Mouse (Mus musculus) midbrain, embryonic 16.5 days (tissue): ENCODE data around the gene Alx3. TPM values are rescaled to one million over a fixed set of nuclear protein-coding genes. Genes with fewer than 3 reads are reported as not detected.
"Not testable (repeated sequence)": the region's sequence is repeated elsewhere in the genome, so short reads cannot be mapped to it uniquely, and the experiment has no call there.

ENCODE experiments used
- ATAC-seq: fragments of 200-750 bp; cut with Nextera tagmentation; 2 replicates; pipeline ENCODE4 v1.8.0; 2017; ENCODE audit warnings: moderate TSS enrichment
- H3K27ac ChIP-seq: fragments of 300-500 bp; sonication (generic); 2 replicates; pipeline ENCODE4 v1.5.1; 2014; ENCODE audit warnings: mild to moderate bottlenecking, low read length, mixed read lengths
- H3K27me3 ChIP-seq: fragments of 300-500 bp; sonication (generic); 2 replicates; pipeline ENCODE4 v1.6.1; 2014; ENCODE audit warnings: low read depth, low read length, mixed read lengths; ENCODE audit not compliant: control insufficient read depth, insufficient read depth
- H3K36me3 ChIP-seq: fragments of 300-500 bp; sonication (generic); 2 replicates; pipeline ENCODE4 v1.6.1; 2014; ENCODE audit warnings: mild to moderate bottlenecking, low read length, moderate library complexity, mixed read lengths; ENCODE audit not compliant: control insufficient read depth, insufficient read depth
- H3K4me1 ChIP-seq: fragments of 300-500 bp; sonication (generic); 2 replicates; pipeline ENCODE4 v1.6.1; 2014; ENCODE audit warnings: mild to moderate bottlenecking, low read length, mixed read lengths; ENCODE audit not compliant: control insufficient read depth, insufficient read depth
- H3K4me2 ChIP-seq: fragments of 300-500 bp; sonication (generic); 2 replicates; pipeline ENCODE4 v1.6.1; 2014; ENCODE audit warnings: mild to moderate bottlenecking, low read length, mixed read lengths
- H3K4me3 ChIP-seq: fragments of 300-500 bp; sonication (generic); 2 replicates; pipeline ENCODE4 v1.5.1; 2014; ENCODE audit warnings: low read depth, mild to moderate bottlenecking, low read length, moderate library complexity, mixed read lengths
- H3K9ac ChIP-seq: fragments of 300-500 bp; sonication (generic); 2 replicates; pipeline ENCODE4 v1.6.1; 2014; ENCODE audit warnings: low read depth, low read length, mixed read lengths
- H3K9me3 ChIP-seq: fragments of 300-500 bp; sonication (generic); replicated peaks from 2 replicates; pipeline ENCODE4 v1.6.1; 2014; ENCODE audit warnings: mild to moderate bottlenecking, low read length, mixed read lengths; ENCODE audit not compliant: control insufficient read depth, poor library complexity, severe bottlenecking
- WGBS: fragments of 180-500 bp; shearing (Covaris S2); extraction: QIAGEN DNeasy Blood & Tissue Kit; methylation state at CpG from one replicate; pipeline ENCODE4 v1.1.7; 2014; 5-methylcytosine and 5-hydroxymethylcytosine counted together
- polyA plus RNA-seq: library from polyadenylated mRNA; unstranded; fragments of >200 nt; fragmentation: Nextera tagmentation; extraction: Ambion mirVana; gene quantifications from 2 replicates; pipeline ENCODE4 v1.2.1, GENCODE M21; 2015

The Alx3 gene
- polyA plus RNA-seq, 1 experiment from 2014 or later = 1.5 TPM

DNA sequence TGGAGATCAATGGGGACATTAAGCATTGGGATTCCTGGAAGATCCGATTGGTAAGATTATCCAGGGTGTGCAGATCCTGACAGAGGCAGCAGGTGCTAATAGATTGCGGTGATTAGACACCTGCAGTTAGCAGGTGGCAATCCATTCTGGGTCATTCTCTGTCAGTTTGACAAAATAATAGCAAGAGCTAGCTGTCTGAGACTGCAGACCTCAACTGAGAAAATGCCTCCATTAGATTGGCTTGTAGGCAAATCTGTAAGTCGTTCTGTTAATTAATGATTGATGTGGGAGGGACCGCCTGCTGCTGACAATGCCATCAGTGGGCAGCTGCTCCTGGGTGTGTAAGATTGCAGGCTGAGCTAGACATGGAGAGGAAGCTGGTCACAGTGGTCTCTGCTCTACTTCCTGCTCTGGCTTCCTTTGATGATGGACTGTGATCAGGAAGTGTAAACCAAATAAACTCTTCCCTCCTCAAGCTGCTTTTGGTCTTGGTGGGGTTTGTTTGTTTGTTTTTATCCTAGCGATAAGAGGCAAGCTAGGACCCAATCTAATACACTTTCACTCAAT is 42.9 kb downstream of the Alx3 start:
- ATAC-seq = no peak
- H3K27me3 ChIP-seq = no peaks in the 10 kb centered on the region
- H3K4me2 ChIP-seq = no peak overlapping the region
- H3K9me3 ChIP-seq = no peaks in the 10 kb centered on the region
- H3K36me3 ChIP-seq = no peaks in the 10 kb centered on the region
- no peaks in the 10 kb centered on the region for H3K4me1 ChIP-seq
- H3K9ac ChIP-seq = no peak overlapping the region
- H3K4me3 ChIP-seq = no peak overlapping the region
- WGBS = 72% methylated on average over 5 of the region's 5 CpGs
- H3K27ac ChIP-seq = no peak overlapping the region

DNA sequence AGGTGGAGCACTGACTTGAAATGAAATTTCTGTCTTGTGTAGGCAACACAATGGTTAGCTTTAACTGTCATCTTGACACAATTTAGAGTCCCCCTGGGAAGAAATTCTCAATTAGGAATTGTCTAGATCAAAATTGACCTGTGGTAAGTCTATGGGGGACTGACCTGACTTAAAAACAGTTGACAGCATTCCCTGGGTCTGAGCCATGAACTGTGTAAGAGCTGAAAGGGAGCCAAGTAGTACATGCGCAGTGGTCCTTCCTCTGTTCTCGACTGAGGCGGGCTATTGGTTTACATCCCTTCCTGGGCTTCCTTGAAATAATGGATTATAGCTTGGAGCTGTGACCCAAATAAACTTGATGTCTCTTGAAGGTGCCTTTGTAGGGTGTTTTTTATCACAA is 52.1 kb downstream of the Alx3 start:
- H3K27me3 ChIP-seq = no peaks in the 10 kb centered on the region
- H3K9ac ChIP-seq = no peak overlapping the region
- no peak overlapping the region for H3K27ac ChIP-seq
- no peak overlapping the region for H3K4me2 ChIP-seq
- 94% methylated on average over 3 of the region's 3 CpGs for WGBS
- H3K4me3 ChIP-seq = no peak overlapping the region
- H3K36me3 ChIP-seq = no peaks in the 10 kb centered on the region
- no peak for ATAC-seq
- H3K4me1 ChIP-seq = no peaks in the 10 kb centered on the region
- no peaks in the 10 kb centered on the region for H3K9me3 ChIP-seq

GRCm38 (mm10) chr3:107650276-107650675 is 55.4 kb downstream of the Alx3 start:
- H3K9me3 ChIP-seq, H3K27me3 ChIP-seq: not testable (repeated sequence)
- WGBS = 83% methylated on average over 5 of the region's 5 CpGs

GRCm38 (mm10) chr3:107652968-107653367 is 58.1 kb downstream of the Alx3 start:
- no peak for ATAC-seq
- WGBS = 99% methylated on average over 3 of the region's 3 CpGs
- Histone ChIP-seq H3K9me3 (no peaks in the 10 kb centered on the region), H3K4me1 (no peaks in the 10 kb centered on the region), H3K27me3 (no peaks in the 10 kb centered on the region), H3K4me2 (no peak overlapping the region), H3K4me3 (no peak overlapping the region), H3K27ac (no peak overlapping the region), H3K36me3 (no peaks in the 10 kb centered on the region), H3K9ac (no peak overlapping the region)

More at GRCm38 (mm10) chr3:107650276-107650675, 55.4 kb downstream of the Alx3 start:
- not testable (repeated sequence) for H3K27ac ChIP-seq, H3K36me3 ChIP-seq, H3K4me3 ChIP-seq, H3K4me2 ChIP-seq, ATAC-seq, H3K4me1 ChIP-seq, H3K9ac ChIP-seq

GRCm38 (mm10) chr3:107654861-107655260 is 60.0 kb downstream of the Alx3 start:
- H3K27me3 ChIP-seq = no peaks in the 10 kb centered on the region
- no peak overlapping the region for H3K27ac ChIP-seq
- WGBS = 89% methylated on average over 3 of the region's 3 CpGs
- H3K4me1 ChIP-seq = no peaks in the 10 kb centered on the region
- ATAC-seq = no peak
- no peak overlapping the region for H3K4me2 ChIP-seq
- no peak overlapping the region for H3K9ac ChIP-seq
- no peaks in the 10 kb centered on the region for H3K9me3 ChIP-seq
- peaks cover 5% of the 10 kb centered on the region; the same call in 1 of the 2 replicates for H3K36me3 ChIP-seq
- H3K4me3 ChIP-seq = no peak overlapping the region

Other genes with a start within 250 kb of the Alx3 start
- 5.8 and 8.8 TPM in 2 replicates for gene Kcnc4, start 135.5 kb upstream of the Alx3 start, polyA plus RNA-seq
- gene Slc6a17, start 77.0 kb upstream of the Alx3 start, polyA plus RNA-seq = 17.5 and 23.3 TPM in 2 replicates
- gene Ubl4b, start 40.0 kb upstream of the Alx3 start, polyA plus RNA-seq = not detected in 2 replicates
- gene Gm10961, start 36.3 kb downstream of the Alx3 start, polyA plus RNA-seq = not detected in 2 replicates
- 154 and 160 TPM in 2 replicates for gene Strip1, start 36.7 kb downstream of the Alx3 start, polyA plus RNA-seq
- gene Ahcyl1, start 101.5 kb downstream of the Alx3 start, polyA plus RNA-seq = 112 and 114 TPM in 2 replicates
- 6.0 and 6.3 TPM in 2 replicates for gene Csf1, start 165.4 kb downstream of the Alx3 start, polyA plus RNA-seq